Mouse (Mus musculus): ENCODE results near the gene Ppp1r14a. TPM values are rescaled to one million over a fixed set of nuclear protein-coding genes. Genes with fewer than 3 reads are reported as not detected.

The Ppp1r14a gene
- polyA plus RNA-seq, 1 experiment from 2014 or later, result 10.1 TPM

DNA sequence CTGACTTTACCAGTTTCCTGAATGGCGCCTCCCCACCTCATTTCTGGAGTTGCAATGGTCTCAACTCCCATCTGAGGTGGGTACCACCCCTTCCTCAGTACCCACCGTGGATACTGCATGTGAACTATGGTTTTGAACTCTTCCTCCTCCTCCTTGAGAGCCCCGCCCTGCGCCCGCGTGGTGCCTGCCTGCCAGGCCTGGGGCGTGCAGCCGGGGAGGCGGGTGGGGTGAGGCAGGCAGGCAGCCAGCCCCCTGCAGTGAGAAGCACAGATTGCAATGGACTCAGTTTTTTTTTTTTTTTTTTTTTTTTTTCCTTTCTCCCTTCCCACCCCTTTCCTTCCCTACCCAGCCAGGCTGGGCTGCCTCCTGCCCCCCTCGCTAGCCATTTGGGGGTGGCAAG is 27.9 kb downstream of the Ppp1r14a start:
- H3K27ac ChIP-seq, result peak overlapping the region; percentile 95
- H3K27me3 ChIP-seq, result no peaks in the 10 kb centered on the region
- peaks cover 14% of the 10 kb centered on the region; the same call in 1 of the 2 replicates for H3K36me3 ChIP-seq
- peak; percentile 67 for ATAC-seq (ENCODE audit: insufficient number of reproducible peaks, insufficient read depth, low FRiP score, low TSS enrichment, low read depth)
- 0 out of 2 replicates have a peak overlapping the region, but pooled peaks have one; percentile 32 for H3K9ac ChIP-seq
- H3K4me2 ChIP-seq, result peak overlapping the region; percentile 59
- no peaks in the 10 kb centered on the region for H3K9me3 ChIP-seq
- WGBS, result 3% methylated on average over 10 of the region's 10 CpGs
- peaks cover 86% of the 10 kb centered on the region for H3K4me1 ChIP-seq
- H3K4me3 ChIP-seq, result peak overlapping the region; percentile 33

- H3K4me2 ChIP-seq, result peak overlapping the region; percentile 59
- 0% methylated on average over 2 of the region's 2 CpGs for WGBS
- H3K4me1 ChIP-seq, result peaks cover 83% of the 10 kb centered on the region
- no peaks in the 10 kb centered on the region for H3K9me3 ChIP-seq
- 0 out of 2 replicates have a peak, but pooled peaks cover 16% of the 10 kb centered on the region for H3K36me3 ChIP-seq
- H3K9ac ChIP-seq, result peak overlapping the region; percentile 32; the same call in 1 of the 2 replicates
- no peaks in the 10 kb centered on the region for H3K27me3 ChIP-seq
- peak; percentile 77 for ATAC-seq (ENCODE audit: insufficient number of reproducible peaks, insufficient read depth, low FRiP score, low TSS enrichment, low read depth)
- peak overlapping the region; percentile 33 for H3K4me3 ChIP-seq
- peak overlapping the region; percentile 95 for H3K27ac ChIP-seq
These were observed 28.4 kb downstream of the Ppp1r14a start for GRCm38 (mm10) chr7:29317558-29317957.

DNA sequence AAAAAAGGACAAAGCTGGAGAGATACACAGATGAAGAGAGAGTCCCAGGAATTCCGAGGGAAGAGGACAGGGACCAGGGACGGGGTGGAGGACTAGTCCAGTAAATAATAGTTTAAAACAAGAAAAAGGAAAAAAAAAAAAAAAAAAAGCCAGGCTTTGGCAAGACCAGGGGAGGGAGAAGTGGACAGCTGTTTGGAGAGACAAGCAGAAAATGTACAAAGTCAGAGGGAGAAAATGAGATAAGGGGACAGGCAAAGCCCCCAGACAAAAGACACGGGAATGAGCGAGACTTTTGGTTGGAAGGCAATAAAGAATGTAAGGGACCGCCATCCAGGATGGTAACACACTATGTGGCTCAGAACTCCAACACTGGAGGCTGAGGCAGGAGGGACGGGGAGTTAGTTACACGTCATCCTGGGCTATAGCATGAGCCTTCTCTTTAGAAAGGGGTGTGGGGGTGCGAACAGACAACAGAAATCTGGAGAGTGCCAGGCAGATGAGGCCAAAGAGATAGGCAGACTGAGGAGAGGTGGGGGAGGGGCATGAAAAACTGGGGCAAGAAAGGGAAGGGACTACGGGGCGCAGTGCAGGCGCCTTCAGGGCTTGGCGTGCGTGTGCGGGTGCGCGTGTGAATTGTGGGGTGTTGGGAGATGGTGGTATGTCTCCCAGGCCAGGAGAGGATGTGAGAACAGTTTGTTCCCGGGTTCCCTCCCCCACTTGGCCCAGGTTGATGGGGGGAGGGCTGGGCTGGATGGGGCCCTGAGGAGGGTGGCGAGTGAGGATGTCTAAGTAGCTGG is 29.2 kb downstream of the Ppp1r14a start:
- peak overlapping the region; percentile 95 for H3K27ac ChIP-seq
- peak overlapping the region; percentile 59 for H3K4me2 ChIP-seq
- no peaks in the 10 kb centered on the region for H3K9me3 ChIP-seq
- H3K36me3 ChIP-seq, result peaks cover 19% of the 10 kb centered on the region; the same call in 1 of the 2 replicates
- no peaks in the 10 kb centered on the region for H3K27me3 ChIP-seq
- H3K9ac ChIP-seq, result peak overlapping the region; percentile 59
- ATAC-seq (ENCODE audit: insufficient number of reproducible peaks, insufficient read depth, low FRiP score, low TSS enrichment, low read depth), result no peak
- H3K4me1 ChIP-seq, result peaks cover 77% of the 10 kb centered on the region
- H3K4me3 ChIP-seq, result peak overlapping the region; percentile 33
- 4% methylated on average over 18 of the region's 18 CpGs for WGBS

DNA sequence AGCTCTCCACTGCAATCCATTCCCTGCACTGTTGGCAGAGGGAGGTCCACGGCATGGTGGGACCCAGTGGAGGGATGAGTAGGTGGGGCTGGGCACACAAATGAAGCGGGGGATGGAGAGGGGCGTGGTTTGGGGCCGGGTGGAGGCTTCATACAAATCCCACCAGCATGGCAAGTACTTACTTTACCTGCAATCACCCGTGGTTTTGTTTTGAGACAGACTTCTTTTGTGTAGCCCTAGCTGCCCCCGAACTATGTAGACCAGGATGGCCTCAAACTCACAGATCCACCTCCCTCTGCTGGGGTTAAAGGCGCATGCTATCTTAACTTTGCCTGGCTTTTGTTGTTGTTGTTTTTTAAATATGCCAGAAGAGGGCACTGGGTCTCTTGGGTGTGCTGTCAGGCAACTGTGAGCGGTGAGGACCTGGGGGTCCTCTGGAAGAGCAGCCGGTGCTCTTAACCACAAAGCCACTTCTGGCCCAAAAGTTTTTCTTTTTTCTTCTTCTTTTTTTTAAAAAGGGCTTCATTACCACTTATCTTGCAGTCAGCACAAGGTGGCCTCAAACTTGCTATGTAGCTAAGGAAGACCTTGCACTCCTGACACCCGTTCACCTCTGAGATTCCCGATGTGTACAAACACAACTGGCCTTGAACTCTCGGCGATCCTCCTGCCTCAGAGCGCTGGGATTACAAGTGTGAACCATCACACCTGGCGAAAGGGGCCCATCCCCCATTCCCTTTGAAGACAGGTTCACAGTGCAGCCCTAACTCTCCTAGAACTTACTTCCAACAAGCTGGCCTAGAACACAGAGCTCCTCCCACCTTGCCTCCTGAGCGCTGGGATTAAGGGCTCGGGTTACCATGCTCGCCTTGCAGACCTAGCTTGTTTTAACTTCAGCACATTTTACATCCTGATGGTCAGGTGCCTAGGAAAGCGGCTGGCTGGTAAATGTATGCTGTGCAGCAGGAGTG is 30.5 kb downstream of the Ppp1r14a start:
- Histone ChIP-seq H3K4me1 (peaks cover 64% of the 10 kb centered on the region), H3K9me3 (no peaks in the 10 kb centered on the region), H3K4me3 (peak overlapping the region; percentile 33), H3K9ac (peak overlapping the region; percentile 59), H3K27me3 (no peaks in the 10 kb centered on the region), H3K36me3 (peaks cover 25% of the 10 kb centered on the region), H3K27ac (peak overlapping the region; percentile 95), H3K4me2 (peak overlapping the region; percentile 59)
- ATAC-seq (ENCODE audit: insufficient number of reproducible peaks, insufficient read depth, low FRiP score, low TSS enrichment, low read depth), result no peak
- 11% methylated on average over 19 of the region's 19 CpGs for WGBS

DNA sequence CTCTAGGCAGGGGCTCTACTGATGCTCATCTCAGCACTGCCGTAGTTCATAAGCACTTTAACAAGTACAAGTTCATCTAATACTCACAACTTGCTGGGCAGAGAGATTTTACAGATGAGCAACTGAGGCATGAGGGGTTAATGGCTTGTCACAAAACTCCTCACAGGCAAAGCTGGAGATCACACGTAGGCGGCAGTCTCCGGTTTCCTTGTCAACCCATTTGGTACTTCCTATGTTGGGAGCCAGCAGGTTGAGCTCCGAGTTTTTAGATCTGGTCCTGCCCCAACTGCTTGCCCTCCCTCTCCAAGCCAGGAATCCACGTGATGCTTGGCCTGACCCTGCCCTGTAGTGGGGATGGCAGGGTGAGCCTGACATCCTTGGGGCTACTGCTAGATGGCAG is 38.0 kb downstream of the Ppp1r14a start:
- Histone ChIP-seq H3K9me3 (no peaks in the 10 kb centered on the region), H3K27me3 (no peaks in the 10 kb centered on the region), H3K4me2 (no peak overlapping the region), H3K36me3 (peaks cover 91% of the 10 kb centered on the region), H3K9ac (no peak overlapping the region), H3K4me3 (no peak overlapping the region), H3K27ac (no peak overlapping the region), H3K4me1 (no peaks in the 10 kb centered on the region)
- no peak for ATAC-seq (ENCODE audit: insufficient number of reproducible peaks, insufficient read depth, low FRiP score, low TSS enrichment, low read depth)
- WGBS, result 87% methylated on average over 6 of the region's 6 CpGs

DNA sequence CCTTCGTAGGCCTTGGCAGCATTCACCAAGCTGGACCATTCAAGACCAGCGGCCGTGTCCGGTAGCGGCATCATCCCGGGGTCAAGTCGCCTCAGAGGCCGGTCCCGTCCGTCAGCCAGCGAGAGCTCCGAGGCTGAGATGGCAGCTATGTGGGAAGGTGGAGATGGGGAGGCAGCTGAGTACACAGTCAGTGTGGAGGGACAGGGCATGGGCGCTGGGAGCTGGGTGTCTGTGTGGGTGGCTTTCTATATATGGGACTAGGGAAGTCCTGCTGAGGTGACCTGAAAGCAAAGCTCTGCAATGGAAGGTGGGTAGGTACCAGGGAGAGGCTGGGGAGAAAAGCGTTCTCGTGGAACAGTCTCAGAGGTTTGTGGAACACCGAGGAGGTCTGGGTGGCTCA is 39.9 kb downstream of the Ppp1r14a start:
- no peak for ATAC-seq (ENCODE audit: insufficient number of reproducible peaks, insufficient read depth, low FRiP score, low TSS enrichment, low read depth)
- WGBS, result 94% methylated on average over 16 of the region's 16 CpGs
- Histone ChIP-seq H3K27me3 (no peaks in the 10 kb centered on the region), H3K9me3 (no peaks in the 10 kb centered on the region), H3K4me1 (no peaks in the 10 kb centered on the region), H3K4me2 (no peak overlapping the region), H3K36me3 (peaks cover 87% of the 10 kb centered on the region), H3K9ac (no peak overlapping the region), H3K27ac (no peak overlapping the region), H3K4me3 (no peak overlapping the region)

DNA sequence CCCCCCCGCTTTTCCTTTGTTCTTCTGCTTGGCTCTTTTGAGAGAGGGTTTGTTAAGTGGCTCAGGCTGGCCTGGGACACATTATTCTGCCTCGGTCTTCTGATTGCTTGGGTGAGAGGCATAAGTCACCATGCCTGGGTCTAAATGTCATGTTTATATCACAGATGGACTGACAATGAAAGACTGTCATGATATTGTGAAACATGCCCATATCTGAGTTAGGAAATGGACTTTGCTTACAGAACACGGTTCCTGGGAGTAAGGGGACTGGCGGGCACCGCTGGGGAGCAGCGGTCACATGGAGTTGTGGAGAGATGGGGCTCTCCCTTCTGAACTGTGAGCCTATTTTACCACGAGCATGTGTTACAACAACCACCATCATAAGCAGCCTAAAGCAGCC is 45.0 kb downstream of the Ppp1r14a start:
- no peak for ATAC-seq (ENCODE audit: insufficient number of reproducible peaks, insufficient read depth, low FRiP score, low TSS enrichment, low read depth)
- Histone ChIP-seq H3K27me3 (no peaks in the 10 kb centered on the region), H3K9me3 (no peaks in the 10 kb centered on the region), H3K9ac (no peak overlapping the region), H3K4me3 (no peak overlapping the region), H3K4me2 (no peak overlapping the region), H3K4me1 (peaks cover 6% of the 10 kb centered on the region; the same call in 1 of the 2 replicates), H3K36me3 (peaks cover 59% of the 10 kb centered on the region), H3K27ac (no peak overlapping the region)
- 70% methylated on average over 6 of the region's 7 CpGs for WGBS

GRCm38 (mm10) chr7:29335276-29335675 is 46.2 kb downstream of the Ppp1r14a start:
- no peak overlapping the region for H3K27ac ChIP-seq
- H3K4me2 ChIP-seq, result no peak overlapping the region
- no peak overlapping the region for H3K9ac ChIP-seq
- ATAC-seq (ENCODE audit: insufficient number of reproducible peaks, insufficient read depth, low FRiP score, low TSS enrichment, low read depth), result no peak
- no peak overlapping the region for H3K4me3 ChIP-seq
- H3K27me3 ChIP-seq, result no peaks in the 10 kb centered on the region
- H3K4me1 ChIP-seq, result peaks cover 6% of the 10 kb centered on the region; the same call in 1 of the 2 replicates
- H3K36me3 ChIP-seq, result peaks cover 50% of the 10 kb centered on the region
- H3K9me3 ChIP-seq, result no peaks in the 10 kb centered on the region

GRCm38 (mm10) chr7:29335841-29336671 is 46.9 kb downstream of the Ppp1r14a start:
- H3K27ac ChIP-seq, result no peak overlapping the region

DNA sequence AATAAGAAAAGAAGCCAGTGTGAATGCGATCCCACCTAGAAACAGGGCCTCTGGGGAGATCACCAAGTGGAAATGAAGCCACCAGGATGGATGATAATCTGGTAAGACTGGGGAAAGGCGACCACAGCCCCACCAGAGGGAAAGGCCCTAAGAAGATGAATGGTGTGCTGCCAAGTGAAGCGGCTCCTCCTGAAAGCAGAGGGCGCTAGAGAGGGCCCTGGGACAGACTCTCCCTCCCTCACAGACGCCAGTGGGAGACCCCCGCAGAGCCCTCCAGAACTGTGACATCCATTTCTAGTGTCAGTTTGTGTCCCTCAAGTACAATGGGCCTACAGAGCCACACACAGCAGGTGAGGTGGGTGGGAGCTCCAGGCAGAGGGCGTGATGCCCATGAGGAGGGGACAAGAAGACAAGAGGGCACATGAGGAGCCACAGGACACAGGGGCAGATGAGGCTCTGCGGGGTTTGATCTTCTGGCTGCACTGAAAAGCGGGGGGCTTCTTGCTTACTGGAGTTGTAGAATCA is 47.7 kb downstream of the Ppp1r14a start:
- Histone ChIP-seq H3K4me3 (no peak overlapping the region), H3K9me3 (no peaks in the 10 kb centered on the region), H3K36me3 (peaks cover 37% of the 10 kb centered on the region), H3K4me1 (peaks cover 16% of the 10 kb centered on the region), H3K27me3 (no peaks in the 10 kb centered on the region), H3K4me2 (no peak overlapping the region), H3K9ac (no peak overlapping the region), H3K27ac (no peak overlapping the region)
- 75% methylated on average over 9 of the region's 9 CpGs for WGBS
- no peak for ATAC-seq (ENCODE audit: insufficient number of reproducible peaks, insufficient read depth, low FRiP score, low TSS enrichment, low read depth)

More at GRCm38 (mm10) chr7:29335841-29336671, 46.9 kb downstream of the Ppp1r14a start:
- ATAC-seq (ENCODE audit: insufficient number of reproducible peaks, insufficient read depth, low FRiP score, low TSS enrichment, low read depth), result no peak
- Histone ChIP-seq H3K27me3 (no peaks in the 10 kb centered on the region), H3K36me3 (peaks cover 43% of the 10 kb centered on the region), H3K4me2 (no peak overlapping the region), H3K9me3 (no peaks in the 10 kb centered on the region), H3K4me1 (peaks cover 8% of the 10 kb centered on the region; the same call in 1 of the 2 replicates), H3K9ac (no peak overlapping the region), H3K4me3 (no peak overlapping the region)
- 68% methylated on average over 6 of the region's 6 CpGs for WGBS

Data from embryonic facial prominence, embryonic 13.5 days (tissue).